Mouse (Mus musculus) kidney, embryonic 14.5 days (tissue): ENCODE measurements around the gene Scimp. TPM values are rescaled to one million over a fixed set of nuclear protein-coding genes. Genes with fewer than 3 reads are reported as not detected.

ENCODE experiments used
- ATAC-seq: fragments of 200-750 bp; cut with Nextera tagmentation; 2 replicates; pipeline ENCODE4 v1.8.0; 2017; ENCODE audit warnings: moderate number of reproducible peaks, mild to moderate bottlenecking, moderate TSS enrichment, moderate library complexity; ENCODE audit not compliant: low FRiP score, low TSS enrichment
- H3K27ac ChIP-seq: fragments of 300-500 bp; sonication (generic); 2 replicates; pipeline ENCODE4 v1.5.1; 2014; ENCODE audit warnings: low read depth, mild to moderate bottlenecking, low read length, moderate library complexity, mixed read lengths
- H3K27me3 ChIP-seq: fragments of 300-500 bp; sonication (generic); 2 replicates; pipeline ENCODE4 v1.6.1; 2014; ENCODE audit warnings: mild to moderate bottlenecking, low read length; ENCODE audit not compliant: control insufficient read depth, insufficient read depth
- H3K36me3 ChIP-seq: fragments of 300-500 bp; sonication (generic); 2 replicates; pipeline ENCODE4 v1.6.1; 2014; ENCODE audit warnings: low read length, mixed read lengths; ENCODE audit not compliant: control insufficient read depth, insufficient read depth
- H3K4me1 ChIP-seq: fragments of 300-500 bp; sonication (generic); 2 replicates; pipeline ENCODE4 v1.6.1; 2014; ENCODE audit warnings: low read length, mixed read lengths; ENCODE audit not compliant: control insufficient read depth, insufficient read depth
- H3K4me2 ChIP-seq: fragments of 300-500 bp; sonication (generic); replicated peaks from 2 replicates; pipeline ENCODE4 v1.6.1; 2014; ENCODE audit warnings: low read depth, mild to moderate bottlenecking, low read length
- H3K4me3 ChIP-seq: fragments of 300-500 bp; sonication (generic); 2 replicates; pipeline ENCODE4 v1.5.1; 2014; ENCODE audit warnings: mild to moderate bottlenecking, low read length
- H3K9ac ChIP-seq: fragments of 300-500 bp; sonication (generic); 2 replicates; pipeline ENCODE4 v1.6.1; 2014; ENCODE audit warnings: low read depth, mild to moderate bottlenecking, low read length, moderate library complexity
- H3K9me3 ChIP-seq: fragments of 300-500 bp; sonication (generic); 2 replicates; pipeline ENCODE4 v1.6.1; 2016; ENCODE audit warnings: low read length; ENCODE audit not compliant: control insufficient read depth
- WGBS: fragments of 180-500 bp; shearing (Covaris S2); extraction: QIAGEN DNeasy Blood & Tissue Kit; methylation state at CpG from one replicate; pipeline ENCODE4 v1.1.7; 2014; 5-methylcytosine and 5-hydroxymethylcytosine counted together
- polyA plus RNA-seq: library from polyadenylated mRNA; unstranded; fragments of >200 nt; fragmentation: Nextera tagmentation; extraction: Ambion mirVana; gene quantifications from 2 replicates; pipeline ENCODE4 v1.2.1, GENCODE M21; 2014

The Scimp gene
- polyA plus RNA-seq = not detected in 2 replicates

DNA sequence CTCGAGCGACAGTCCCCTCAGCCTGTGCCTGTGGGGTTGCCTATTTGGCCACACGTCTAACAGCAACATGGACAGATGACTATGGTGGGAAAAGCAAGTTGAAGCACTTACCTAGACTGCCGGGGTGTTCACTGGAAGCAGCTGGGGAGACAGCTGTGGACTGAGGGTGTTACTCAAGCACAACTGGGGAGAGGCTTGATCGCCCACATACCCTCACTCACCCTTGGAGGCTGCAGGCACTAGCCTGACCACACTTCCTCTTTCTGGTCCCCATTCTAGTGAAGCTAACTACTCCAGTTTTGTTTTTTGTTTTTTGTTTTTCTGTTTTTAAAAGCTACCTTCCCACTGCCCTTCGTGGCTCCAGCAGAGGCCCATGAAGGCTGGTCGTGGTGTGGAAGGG, at the start of gene Scimp:
Scimp (minus strand) TSS at position 222 of the 400 bp plus-strand sequence.
- no peak within 1 kb of the TSS for H3K4me2 ChIP-seq
- H3K27ac ChIP-seq = no peak within 1 kb of the TSS
- no peak within 1 kb of the TSS for H3K4me3 ChIP-seq
- H3K36me3 ChIP-seq = no peaks in the 10 kb centered on the region
- ATAC-seq = no peak
- no peaks in the 10 kb centered on the region for H3K27me3 ChIP-seq
- no peaks in the 10 kb centered on the region for H3K4me1 ChIP-seq
- 88% methylated on average over 7 of the region's 7 CpGs for WGBS
- no peaks in the 10 kb centered on the region for H3K9me3 ChIP-seq
- no peak within 1 kb of the TSS for H3K9ac ChIP-seq

DNA sequence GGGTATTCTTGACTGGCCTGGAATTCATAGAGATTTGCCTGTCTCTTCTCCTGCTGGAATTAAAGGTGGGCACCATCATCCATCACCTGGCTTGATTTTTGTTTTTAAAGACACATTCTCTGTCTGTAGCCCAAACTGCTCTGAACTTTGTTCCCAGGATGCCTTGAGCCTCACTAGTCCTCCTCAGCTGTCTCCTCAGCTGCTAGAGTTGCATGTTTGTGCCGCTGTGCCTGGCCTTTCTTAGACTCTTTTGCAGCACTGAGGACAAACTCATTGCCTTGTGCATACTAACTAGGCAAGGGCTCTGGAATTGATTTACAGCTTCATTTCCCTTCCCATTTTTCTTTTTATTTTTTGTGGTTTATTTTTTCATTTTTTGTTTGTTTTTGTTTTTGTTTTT, 48.0 kb upstream of the Scimp start:
- ATAC-seq = no peak

DNA sequence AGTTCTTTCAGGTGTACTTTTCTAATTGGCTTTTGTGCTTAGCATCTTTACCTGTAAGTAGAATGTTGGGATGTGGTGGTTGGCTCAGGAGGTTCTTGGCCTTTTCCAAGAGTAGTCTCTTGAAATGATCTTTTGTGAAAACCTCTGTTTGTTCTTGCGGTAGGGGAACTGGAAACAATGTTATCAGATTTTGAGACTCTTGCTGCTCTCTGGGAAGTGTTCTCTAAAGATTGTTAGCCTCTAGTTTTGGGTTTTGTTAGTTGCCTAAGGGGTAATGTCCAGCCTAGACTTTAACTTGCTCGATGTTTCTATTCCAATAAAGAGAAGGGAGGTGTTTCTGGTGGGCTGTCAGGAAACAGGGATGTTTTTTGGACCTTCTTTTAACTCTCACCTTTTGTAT, 33.6 kb upstream of the Scimp start:
- Histone ChIP-seq H3K36me3 (no peaks in the 10 kb centered on the region), H3K4me2 (peak overlapping the region; percentile 65), H3K27ac (no peak overlapping the region), H3K4me1 (peaks cover 11% of the 10 kb centered on the region), H3K9me3 (no peaks in the 10 kb centered on the region), H3K27me3 (no peaks in the 10 kb centered on the region), H3K9ac (peak overlapping the region; percentile 94; the same call in 1 of the 2 replicates), H3K4me3 (peak overlapping the region; percentile 86)
- ATAC-seq = no peak
- 56% methylated on average over 2 of the region's 2 CpGs for WGBS

More for the DNA sequence above, 48.0 kb upstream of the Scimp start:
- Histone ChIP-seq H3K9ac (no peak overlapping the region), H3K27me3 (no peaks in the 10 kb centered on the region), H3K4me1 (no peaks in the 10 kb centered on the region), H3K36me3 (no peaks in the 10 kb centered on the region), H3K4me2 (no peak overlapping the region), H3K9me3 (no peaks in the 10 kb centered on the region), H3K4me3 (no peak overlapping the region), H3K27ac (no peak overlapping the region)
- WGBS = 90% methylated on average over 1 of the region's 1 CpGs

DNA sequence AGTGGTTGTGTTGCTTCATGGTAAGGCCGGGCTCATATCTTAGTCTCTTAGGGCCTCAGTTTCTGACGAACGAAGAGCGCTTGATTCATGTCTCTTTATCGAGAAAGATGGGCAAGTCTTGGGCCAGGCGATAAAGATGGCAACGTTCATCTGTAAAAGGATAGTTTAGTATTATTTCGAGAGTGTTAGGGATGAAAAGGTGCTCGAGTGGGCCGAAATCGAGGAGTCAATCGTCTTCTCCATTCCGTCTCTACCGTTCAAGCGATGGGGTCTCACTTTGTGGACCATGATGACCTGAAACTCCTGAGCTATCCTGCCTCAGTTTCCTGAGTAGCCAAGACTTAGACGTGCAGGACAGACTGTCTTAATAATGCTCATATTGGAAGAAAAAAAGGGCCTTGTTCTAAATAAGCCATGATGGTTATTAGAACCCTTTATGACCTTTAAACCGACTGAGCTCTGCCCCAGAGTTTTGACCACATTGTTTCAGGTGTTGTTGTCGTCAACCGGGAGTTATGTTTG, 33.1 kb upstream of the Scimp start:
- Histone ChIP-seq H3K4me1 (peaks cover 11% of the 10 kb centered on the region), H3K9ac (peak overlapping the region; percentile 94), H3K27ac (no peak overlapping the region), H3K36me3 (no peaks in the 10 kb centered on the region), H3K9me3 (no peaks in the 10 kb centered on the region), H3K27me3 (no peaks in the 10 kb centered on the region), H3K4me3 (peak overlapping the region; percentile 86), H3K4me2 (peak overlapping the region; percentile 65)
- 5% methylated on average over 19 of the region's 19 CpGs for WGBS
- no peak for ATAC-seq

DNA sequence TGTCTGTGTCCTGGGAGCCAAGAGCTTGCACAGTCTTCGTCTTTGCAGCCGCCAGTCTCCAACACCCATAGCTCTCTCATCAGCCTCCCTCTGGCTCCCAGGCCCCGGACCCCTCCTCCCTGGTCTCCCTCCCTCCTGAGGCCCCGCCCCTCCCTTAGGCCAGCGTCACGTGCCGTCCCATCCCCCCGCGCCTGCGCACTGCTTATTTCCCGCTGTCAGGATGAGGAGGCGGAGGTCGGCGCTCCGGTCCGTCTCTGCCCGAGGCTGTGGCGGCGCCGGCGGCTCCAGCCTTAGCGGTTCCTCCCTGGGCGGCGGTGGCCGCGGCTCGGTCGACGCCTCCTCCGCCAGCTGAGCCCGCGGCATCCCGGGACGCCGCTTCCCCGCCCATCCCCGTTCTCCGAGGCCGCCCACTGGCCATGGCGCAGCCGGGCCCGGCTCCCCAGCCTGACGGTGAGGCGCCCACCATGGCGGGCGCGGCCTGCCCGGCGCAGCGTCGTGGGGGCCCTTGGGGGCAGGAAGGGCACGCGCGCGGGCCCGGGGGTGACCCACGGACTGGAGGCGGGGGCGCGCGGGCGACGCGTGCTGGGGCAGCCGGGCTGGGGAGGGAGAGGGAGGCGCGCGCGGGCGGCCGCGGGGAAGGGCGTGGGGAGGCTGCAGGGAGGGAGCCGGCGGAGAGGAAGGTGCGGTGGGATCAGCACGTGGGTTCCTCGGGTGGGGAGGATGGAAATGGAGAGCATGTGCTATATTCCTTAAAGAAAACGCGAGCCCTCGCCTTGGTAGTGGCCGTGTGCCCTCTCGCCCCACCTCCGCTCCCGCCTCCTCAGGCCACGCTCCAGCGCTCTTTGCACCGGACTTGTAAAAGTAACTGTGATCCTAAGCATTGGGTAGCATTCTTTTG, 32.4 kb upstream of the Scimp start, which contains the start of gene Rabep1:
Rabep1 (plus strand) TSS at position 220 of the 898 bp plus-strand sequence.
- Histone ChIP-seq H3K27ac (peak within 1 kb of the TSS; percentile 70; the same call in 1 of the 2 replicates), H3K9ac (peak within 1 kb of the TSS; percentile 94), H3K9me3 (no peaks in the 10 kb centered on the region), H3K27me3 (no peaks in the 10 kb centered on the region), H3K4me3 (peak within 1 kb of the TSS; percentile 86), H3K4me1 (peaks cover 11% of the 10 kb centered on the region), H3K4me2 (peak within 1 kb of the TSS; percentile 65), H3K36me3 (no peaks in the 10 kb centered on the region)
- ATAC-seq = peak; percentile 98
- WGBS = under 1% methylated on average over 71 of the region's 88 CpGs

DNA sequence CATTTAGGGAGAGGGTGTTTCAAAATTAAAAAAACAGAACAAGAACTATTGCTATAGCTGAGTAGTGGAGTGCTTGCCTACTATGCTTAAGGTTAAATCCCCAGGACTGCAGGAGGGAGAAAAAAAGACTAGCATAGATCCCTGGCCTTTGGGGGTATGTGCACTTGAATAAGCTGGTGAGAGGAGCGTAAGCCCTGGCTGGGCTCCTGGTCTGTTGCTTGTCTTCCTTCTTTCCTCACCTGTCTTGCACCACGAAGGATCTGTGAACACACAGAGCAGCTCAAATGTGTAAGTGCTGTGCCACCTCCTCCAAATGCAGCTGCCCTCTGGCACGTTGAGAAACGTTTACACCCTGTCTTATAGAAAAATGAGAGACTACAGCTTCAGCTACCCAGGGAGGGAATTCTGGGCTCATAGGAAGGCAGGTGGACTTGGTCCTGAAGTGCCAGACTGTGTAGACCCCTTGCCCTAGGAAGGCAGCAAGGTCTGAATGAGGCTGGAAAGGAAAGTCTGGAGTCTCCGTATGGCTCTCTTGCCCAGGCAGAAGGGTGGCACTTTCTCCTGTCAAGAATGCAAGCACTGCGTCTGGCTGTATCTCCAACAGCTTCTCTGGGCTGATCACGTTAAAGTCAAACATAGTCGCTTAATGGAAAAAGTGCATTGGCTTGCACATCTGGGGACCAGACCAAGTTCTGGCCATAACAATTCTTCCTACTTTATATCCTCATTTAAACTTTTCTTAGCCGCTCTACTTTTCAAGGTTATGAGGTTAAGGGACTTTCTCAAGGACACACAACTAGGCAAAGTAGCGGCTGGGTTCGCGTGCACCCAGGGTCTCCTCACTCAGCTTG, 31.5 kb upstream of the Scimp start:
- no peak; the same call in 1 of the 2 replicates for ATAC-seq
- H3K4me2 ChIP-seq = peak overlapping the region; percentile 65
- peaks cover 11% of the 10 kb centered on the region for H3K4me1 ChIP-seq
- peak overlapping the region; percentile 94; the same call in 1 of the 2 replicates for H3K9ac ChIP-seq
- no peaks in the 10 kb centered on the region for H3K9me3 ChIP-seq
- no peaks in the 10 kb centered on the region for H3K27me3 ChIP-seq
- no peaks in the 10 kb centered on the region for H3K36me3 ChIP-seq
- H3K4me3 ChIP-seq = peak overlapping the region; percentile 86
- 17% methylated on average over 12 of the region's 12 CpGs for WGBS
- no peak overlapping the region for H3K27ac ChIP-seq

DNA sequence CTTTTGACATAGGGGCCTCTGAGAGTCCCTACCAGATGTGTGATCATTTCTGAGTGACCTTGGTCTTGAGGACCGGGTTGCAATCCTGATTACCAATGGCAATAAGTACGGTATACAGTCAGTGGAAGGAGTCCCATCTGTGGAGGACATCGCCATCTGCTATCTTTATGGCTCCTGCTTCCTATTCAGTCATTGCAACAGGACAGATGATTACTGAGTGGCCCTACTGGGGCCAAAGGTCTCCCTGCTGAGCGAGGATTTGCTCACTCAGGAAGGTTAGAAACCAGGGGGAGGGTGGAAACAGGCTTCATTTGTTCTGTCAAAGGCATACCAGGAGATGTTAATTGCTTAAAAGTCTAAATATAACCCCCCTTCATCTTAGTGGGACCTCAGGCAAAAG, 30.6 kb upstream of the Scimp start:
- Histone ChIP-seq H3K36me3 (no peaks in the 10 kb centered on the region), H3K4me1 (peaks cover 11% of the 10 kb centered on the region), H3K27me3 (no peaks in the 10 kb centered on the region), H3K27ac (no peak overlapping the region), H3K4me3 (no peak overlapping the region), H3K9ac (no peak overlapping the region), H3K4me2 (no peak overlapping the region), H3K9me3 (no peaks in the 10 kb centered on the region)
- WGBS = 47% methylated on average over 4 of the region's 4 CpGs
- ATAC-seq = no peak

DNA sequence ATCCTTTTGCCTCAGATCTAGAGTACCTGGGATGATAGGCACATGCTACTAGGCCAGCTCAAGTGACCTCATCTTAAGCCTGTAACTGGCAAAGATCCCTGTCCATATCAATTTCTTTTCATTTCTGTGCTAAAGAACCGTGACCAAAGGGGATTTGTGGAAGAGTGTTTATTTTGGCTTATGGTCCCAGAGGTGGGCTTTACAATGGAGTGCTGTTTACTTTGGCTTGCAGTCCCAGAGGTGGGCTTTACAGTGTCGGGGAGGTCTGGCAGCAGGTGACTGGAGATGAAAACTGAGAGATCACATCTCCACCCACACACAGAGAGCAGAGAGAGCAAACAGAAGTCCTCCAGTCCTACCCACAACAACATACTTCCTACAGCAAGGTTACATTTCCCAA, 26.2 kb upstream of the Scimp start:
- Histone ChIP-seq H3K36me3 (no peaks in the 10 kb centered on the region), H3K9ac (no peak overlapping the region), H3K4me2 (no peak overlapping the region), H3K27ac (no peak overlapping the region), H3K4me1 (no peaks in the 10 kb centered on the region), H3K4me3 (no peak overlapping the region), H3K27me3 (no peaks in the 10 kb centered on the region), H3K9me3 (no peaks in the 10 kb centered on the region; the same call in 1 of the 2 replicates)
- WGBS = 31% methylated on average over 2 of the region's 2 CpGs
- ATAC-seq = no peak
